Mouse (Mus musculus): Measurements from ENCODE around the gene Zdhhc13.

The Zdhhc13 gene

GRCm38 (mm10) chr7:48784773-48785523 lies 3.9 kb upstream of the Zdhhc13 start:
- no peak for DNase-seq (ENCODE audit: low spot score in 2 of 2)

GRCm38 (mm10) chr7:48788348-48788747 lies 455 bp upstream of the Zdhhc13 start:
- DNase-seq (ENCODE audit: low spot score in 2 of 2) = peak in 1 of 2 experiments; percentile 8

GRCm38 (mm10) chr7:48790117-48790516 lies 1.3 kb downstream of the Zdhhc13 start:
- no peak for DNase-seq (ENCODE audit: low spot score in 2 of 2)

- no peak for DNase-seq (ENCODE audit: low spot score in 2 of 2)
Measured at GRCm38 (mm10) chr7:48791412-48791811, 2.6 kb downstream of the Zdhhc13 start.

- DNase-seq (ENCODE audit: low spot score in 2 of 2) = no peak
Measured at GRCm38 (mm10) chr7:48795130-48795529, 6.3 kb downstream of the Zdhhc13 start.

GRCm38 (mm10) chr7:48803381-48803780 lies 14.6 kb downstream of the Zdhhc13 start:
- DNase-seq (ENCODE audit: low spot score in 2 of 2) = no peak

GRCm38 (mm10) chr7:48806587-48806986 lies 17.8 kb downstream of the Zdhhc13 start:
- no peak for DNase-seq (ENCODE audit: low spot score in 2 of 2)

GRCm38 (mm10) chr7:48810652-48811051 lies 21.8 kb downstream of the Zdhhc13 start:
- DNase-seq (ENCODE audit: low spot score in 2 of 2) = no peak

- DNase-seq (ENCODE audit: low spot score in 2 of 2) = no peak
Measured at GRCm38 (mm10) chr7:48812358-48812757, 23.6 kb downstream of the Zdhhc13 start.

- no peak for DNase-seq (ENCODE audit: low spot score in 2 of 2)
Measured at GRCm38 (mm10) chr7:48813594-48813993, 24.8 kb downstream of the Zdhhc13 start.

GRCm38 (mm10) chr7:48821654-48822053 lies 32.9 kb downstream of the Zdhhc13 start:
- no peak for DNase-seq (ENCODE audit: low spot score in 2 of 2)

- DNase-seq (ENCODE audit: low spot score in 2 of 2) = no peak
Measured at GRCm38 (mm10) chr7:48823621-48824020, 34.8 kb downstream of the Zdhhc13 start.

- DNase-seq (ENCODE audit: low spot score in 2 of 2) = no peak
Measured at GRCm38 (mm10) chr7:48824671-48825070, 35.9 kb downstream of the Zdhhc13 start.

GRCm38 (mm10) chr7:48825170-48825569 lies 36.4 kb downstream of the Zdhhc13 start:
- DNase-seq (ENCODE audit: low spot score in 2 of 2) = no peak

- DNase-seq (ENCODE audit: low spot score in 2 of 2) = no peak
Measured at GRCm38 (mm10) chr7:48829177-48829910, 40.5 kb downstream of the Zdhhc13 start.

GRCm38 (mm10) chr7:48830395-48830794 lies 41.6 kb downstream of the Zdhhc13 start:
- no peak for DNase-seq (ENCODE audit: low spot score in 2 of 2)

GRCm38 (mm10) chr7:48832735-48833134 lies 43.9 kb downstream of the Zdhhc13 start:
- DNase-seq (ENCODE audit: low spot score in 2 of 2) = no peak

GRCm38 (mm10) chr7:48834371-48834970 lies 45.7 kb downstream of the Zdhhc13 start:
- no peak for DNase-seq (ENCODE audit: low spot score in 2 of 2)

GRCm38 (mm10) chr7:48834989-48835626 lies 46.3 kb downstream of the Zdhhc13 start:
- DNase-seq (ENCODE audit: low spot score in 2 of 2) = no peak

- no peak for DNase-seq (ENCODE audit: low spot score in 2 of 2)
Measured at GRCm38 (mm10) chr7:48836949-48837348, 48.1 kb downstream of the Zdhhc13 start.

GRCm38 (mm10) chr7:48838434-48838833 lies 49.6 kb downstream of the Zdhhc13 start:
- DNase-seq (ENCODE audit: low spot score in 2 of 2) = no peak

- no peak for DNase-seq (ENCODE audit: low spot score in 2 of 2)
Measured at GRCm38 (mm10) chr7:48840545-48840944, 51.7 kb downstream of the Zdhhc13 start.
